Mouse (Mus musculus) c-Kit-negative CD71-positive TER-119-positive erythroid progenitor cells, embryonic 14.5 days (primary cell): ENCODE measurements around the gene Senp1.

ENCODE experiments used
- DNase-seq: peaks from one replicate; pipeline ENCODE4 v3.0.0-alpha.2; 2013; ENCODE audit warnings: low read depth, low spot score

Gene Senp1

DNA sequence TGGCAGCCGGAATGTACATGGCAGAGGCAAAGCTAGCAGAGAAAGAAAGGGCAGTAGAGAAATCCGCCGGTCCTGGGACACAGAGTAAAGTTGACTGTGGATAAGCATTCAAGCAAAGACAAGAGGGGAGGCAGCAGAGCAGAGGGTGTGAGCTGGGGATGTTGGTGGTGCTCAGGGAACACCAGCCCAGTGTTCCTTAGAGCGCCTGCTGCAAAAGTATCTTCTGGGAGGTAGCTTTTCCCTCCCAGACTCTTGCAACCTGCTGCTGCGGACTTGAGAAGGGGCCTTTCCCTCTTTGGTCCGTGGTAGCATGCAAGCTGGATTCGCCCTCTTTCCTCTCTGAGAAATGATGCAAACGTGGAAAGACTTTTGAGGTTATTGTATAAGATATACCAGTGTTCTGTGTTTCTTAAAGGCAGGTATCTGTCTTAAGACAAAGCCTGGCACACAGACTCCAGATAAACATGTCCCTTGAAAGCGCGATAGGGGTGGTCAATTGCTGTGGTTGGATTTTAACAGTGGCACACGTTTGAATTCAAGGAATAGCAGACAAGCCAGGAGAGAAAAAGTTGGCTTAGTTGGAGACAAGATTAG lies 14.3 kb upstream of the Senp1 start:
- DNase-seq: no peak

GRCm38 (mm10) chr15:98107230-98107629 lies 13.7 kb upstream of the Senp1 start:
- no peak for DNase-seq

GRCm38 (mm10) chr15:98106506-98106905 lies 13.0 kb upstream of the Senp1 start:
- DNase-seq: no peak

DNA sequence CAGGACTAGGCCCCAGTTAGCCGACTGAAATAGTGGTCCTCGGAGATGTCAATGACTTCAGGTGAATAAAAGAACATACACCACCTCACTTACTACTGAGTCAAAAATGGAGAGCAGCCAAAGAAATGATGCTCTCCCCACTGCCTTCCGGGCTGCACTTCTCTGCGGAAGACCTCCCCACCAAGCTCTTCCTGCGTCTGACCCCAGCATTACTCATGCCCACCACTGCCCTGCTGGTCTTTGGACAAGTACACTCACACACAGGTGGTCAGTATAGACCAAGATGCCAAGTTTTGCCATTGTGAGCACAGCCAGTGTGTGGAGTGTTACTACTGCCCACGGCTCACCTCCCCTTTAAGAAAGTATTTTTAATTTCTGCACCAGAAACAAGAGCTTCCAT lies 8.9 kb upstream of the Senp1 start:
- DNase-seq: no peak

DNA sequence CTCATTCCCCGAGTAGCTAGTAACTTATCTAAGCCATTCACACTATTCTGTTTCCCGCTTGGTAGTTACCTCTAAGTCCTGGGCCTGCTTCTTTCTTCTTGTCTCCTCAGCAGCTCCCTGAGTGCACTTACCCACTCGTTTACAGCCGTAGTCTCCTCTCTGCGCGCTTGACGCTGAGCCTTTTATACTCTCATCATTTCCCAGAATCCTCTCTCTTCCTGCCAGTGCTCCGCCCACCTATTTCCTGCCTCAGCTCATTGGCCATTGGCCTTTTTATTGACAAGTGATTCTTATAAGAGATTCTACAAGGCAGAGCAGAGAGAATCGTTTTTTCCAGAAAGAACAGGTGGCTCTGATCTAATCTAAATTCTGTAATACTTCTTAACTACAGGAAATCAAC lies 5.0 kb upstream of the Senp1 start:
- DNase-seq: no peak

DNA sequence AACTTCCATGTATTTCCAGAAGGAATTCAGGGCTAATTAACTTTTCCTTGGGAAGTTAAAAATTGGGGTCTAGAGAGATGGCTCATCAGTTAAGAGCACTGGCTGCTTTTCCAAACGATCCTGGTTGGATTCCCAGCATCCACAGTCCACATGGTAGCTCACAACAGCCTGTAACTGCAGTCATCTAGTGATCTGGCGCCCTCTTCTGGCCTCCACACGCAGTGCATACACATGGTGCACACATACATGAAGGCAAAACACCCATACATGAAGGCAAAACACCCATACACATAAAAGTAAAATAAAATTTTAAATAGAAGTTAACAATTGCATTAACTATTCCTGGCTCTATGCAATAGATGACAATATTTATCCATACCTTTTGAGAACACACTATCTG lies 3.4 kb upstream of the Senp1 start:
- DNase-seq: no peak

DNA sequence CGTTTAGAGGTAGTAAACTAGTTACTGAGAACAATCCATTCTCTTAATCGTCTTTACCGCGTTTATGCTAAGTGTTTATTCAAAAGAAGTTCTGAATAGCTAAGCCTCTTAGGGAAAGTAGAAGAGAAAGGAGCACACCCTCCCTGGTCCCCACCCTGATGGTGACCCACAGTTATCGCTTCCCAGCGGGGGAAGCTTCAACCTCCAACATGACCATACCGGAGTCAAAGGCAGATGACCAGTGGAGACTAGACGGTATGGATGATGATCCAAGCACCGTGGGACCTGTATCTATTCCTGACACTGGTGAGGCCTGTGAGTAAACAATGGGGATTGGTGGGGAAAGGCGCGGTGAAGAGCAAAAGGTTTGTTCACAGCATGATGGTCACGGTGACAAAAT lies 1.4 kb upstream of the Senp1 start:
- DNase-seq: no peak

GRCm38 (mm10) chr15:98092372-98093120 lies 998 bp downstream of the Senp1 start, which contains the start of gene Pfkm:
Pfkm (plus strand) TSS chr15:98092589.
- no peak for DNase-seq

DNA sequence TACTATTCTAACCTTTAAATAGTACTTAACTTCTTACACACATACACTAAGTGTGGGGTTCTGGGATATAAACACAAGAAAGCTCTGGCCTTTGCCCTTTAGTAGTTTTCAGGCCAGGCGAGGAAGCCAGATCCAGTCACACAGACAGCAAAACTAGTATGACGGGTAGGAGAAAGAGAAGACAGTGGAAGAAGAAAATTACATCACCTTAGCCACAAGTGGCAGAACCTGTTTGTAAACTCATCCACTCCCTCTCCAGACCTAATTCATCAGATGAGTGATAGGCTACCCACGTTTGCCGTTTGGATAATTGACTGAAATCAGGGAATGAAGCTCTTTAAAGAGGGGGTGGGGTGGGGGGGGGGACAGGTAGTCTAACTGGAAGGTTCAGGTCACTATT lies 1.7 kb downstream of the Senp1 start:
- DNase-seq: no peak

DNA sequence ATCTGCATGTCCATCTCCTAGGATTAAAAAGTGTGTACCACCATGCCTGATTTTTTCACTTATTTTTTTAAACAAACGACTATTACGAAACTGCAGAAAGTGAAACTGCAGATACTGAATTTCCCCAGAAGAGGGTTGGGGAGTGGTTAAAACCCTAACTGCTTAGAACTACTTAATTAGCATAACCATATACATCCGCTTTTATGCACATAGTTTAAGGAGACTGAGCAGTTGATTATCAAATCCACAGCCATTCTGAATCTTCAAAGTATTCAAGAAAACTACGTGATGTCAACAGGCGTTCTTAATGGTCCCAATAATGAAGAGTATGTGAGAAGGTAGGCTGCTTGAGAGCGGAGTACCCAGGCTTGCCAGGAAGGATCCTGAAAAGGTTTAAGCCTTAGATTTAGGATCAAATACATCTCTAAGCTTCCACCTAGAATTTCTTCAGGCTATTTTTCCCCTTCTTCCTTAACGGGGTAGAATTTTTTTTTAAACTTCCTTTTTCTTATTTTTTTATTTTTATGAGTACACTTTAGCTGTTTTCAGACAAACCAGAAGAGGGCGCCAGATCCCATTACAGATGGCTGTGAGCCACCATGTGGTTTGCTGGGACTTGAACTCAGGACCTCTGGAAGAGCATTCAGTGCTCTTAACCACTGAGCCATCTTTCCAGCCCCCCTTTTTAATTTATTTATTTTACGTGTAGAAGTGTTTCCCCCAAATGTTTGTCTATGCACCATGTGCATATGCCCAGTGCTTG lies 3.9 kb downstream of the Senp1 start:
- DNase-seq: peak; percentile 34

DNA sequence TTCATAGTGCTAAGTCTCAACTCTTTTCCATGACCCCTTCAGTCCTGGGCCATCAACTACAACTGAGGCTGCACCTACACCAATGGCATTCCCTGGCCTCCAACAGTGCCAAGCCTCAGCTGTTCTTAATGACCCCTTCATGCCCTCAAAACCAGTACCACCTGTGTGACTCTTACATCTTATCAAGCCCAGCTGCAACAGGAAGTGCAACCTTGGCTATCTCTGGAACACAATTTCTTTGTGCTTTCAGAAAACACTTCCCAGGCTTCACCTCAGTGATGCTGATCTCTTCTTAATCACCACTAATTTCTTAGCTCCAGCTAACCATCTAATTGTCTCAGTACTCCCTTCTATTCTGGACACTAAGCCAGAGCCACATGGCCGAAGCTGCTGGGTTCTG lies 4.7 kb downstream of the Senp1 start:
- no peak for DNase-seq

- DNase-seq: no peak
Observed at GRCm38 (mm10) chr15:98076901-98077300, 16.6 kb downstream of the Senp1 start.

GRCm38 (mm10) chr15:98075034-98075433 lies 18.5 kb downstream of the Senp1 start:
- no peak for DNase-seq

- no peak for DNase-seq
Observed at GRCm38 (mm10) chr15:98074521-98074920, 19.0 kb downstream of the Senp1 start.

- no peak for DNase-seq
Observed at GRCm38 (mm10) chr15:98070376-98070775, 23.2 kb downstream of the Senp1 start.

DNA sequence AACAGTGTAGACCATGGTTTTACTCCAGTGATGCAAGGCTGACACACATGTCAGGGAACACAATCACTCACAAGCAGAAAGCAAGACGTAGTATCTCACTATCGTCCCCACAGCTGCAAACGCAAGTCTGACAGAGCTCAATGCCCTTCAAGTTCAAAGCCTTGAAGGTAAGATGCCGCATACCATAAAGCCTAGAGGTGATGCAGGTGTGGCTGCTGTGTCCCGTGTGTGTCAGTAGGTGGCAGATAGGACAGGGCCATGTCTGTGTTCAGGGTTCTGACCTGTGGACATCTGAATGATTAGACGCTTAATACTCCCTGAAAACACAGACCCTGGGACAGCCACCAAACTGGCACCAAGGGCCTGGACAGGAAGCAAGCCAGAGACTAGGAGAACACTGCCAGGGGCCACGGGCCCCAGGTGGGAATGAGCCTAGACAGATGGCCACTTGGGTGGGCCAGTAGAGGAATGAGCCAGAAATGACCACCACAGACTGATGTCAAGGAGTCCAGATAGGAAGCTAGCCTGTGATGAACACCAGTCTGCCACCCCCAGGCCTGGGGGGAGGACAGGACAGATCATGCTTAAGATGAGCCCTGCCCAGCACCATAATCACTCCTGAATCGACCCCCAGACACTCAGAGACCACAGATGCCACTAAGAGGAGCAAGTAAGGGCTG lies 23.8 kb downstream of the Senp1 start:
- DNase-seq: no peak

DNA sequence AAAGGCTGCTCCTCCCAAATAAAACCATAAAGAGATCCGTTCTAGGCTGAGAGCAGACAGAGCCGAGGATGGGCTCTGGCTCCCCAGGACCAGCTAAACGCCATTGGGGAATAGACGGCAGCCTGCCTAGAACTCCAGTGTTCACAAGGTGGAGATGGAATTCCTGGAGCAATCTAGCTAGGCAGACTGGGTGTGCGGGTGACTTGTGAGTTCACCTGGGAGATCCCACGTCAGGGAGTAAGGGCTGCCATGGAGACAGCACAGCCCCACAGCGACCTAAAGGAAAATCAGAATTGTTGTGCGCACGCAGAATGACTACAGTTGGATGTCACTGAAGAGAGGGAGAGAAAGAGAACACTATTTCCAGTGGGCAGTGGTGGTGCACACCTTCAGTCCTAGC lies 25.0 kb downstream of the Senp1 start:
- DNase-seq: no peak

DNA sequence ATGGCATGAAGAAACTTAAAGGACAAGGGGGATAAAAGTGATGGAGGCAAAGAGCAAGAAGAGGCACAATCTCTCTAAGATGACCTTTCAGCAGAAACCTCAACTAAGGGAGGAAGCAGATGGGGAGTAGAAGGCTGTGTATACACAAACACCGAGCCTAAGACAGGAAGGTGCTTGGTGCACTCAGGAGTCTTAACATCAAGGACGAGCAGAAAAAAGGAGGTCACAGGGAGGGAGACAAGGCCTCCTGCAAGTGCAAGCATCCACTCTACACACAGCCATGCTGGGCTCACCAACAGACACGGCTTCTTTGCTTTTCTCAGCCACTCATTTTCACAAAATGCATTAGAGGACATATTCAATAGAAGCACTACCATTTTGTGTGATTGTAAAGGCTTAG lies 26.1 kb downstream of the Senp1 start:
- no peak for DNase-seq

- DNase-seq: no peak
Observed at GRCm38 (mm10) chr15:98066602-98067001, 26.9 kb downstream of the Senp1 start.

- no peak for DNase-seq
Observed at GRCm38 (mm10) chr15:98065881-98066280, 27.7 kb downstream of the Senp1 start.

- DNase-seq: no peak
Observed at GRCm38 (mm10) chr15:98055246-98055645, 38.3 kb downstream of the Senp1 start.

DNA sequence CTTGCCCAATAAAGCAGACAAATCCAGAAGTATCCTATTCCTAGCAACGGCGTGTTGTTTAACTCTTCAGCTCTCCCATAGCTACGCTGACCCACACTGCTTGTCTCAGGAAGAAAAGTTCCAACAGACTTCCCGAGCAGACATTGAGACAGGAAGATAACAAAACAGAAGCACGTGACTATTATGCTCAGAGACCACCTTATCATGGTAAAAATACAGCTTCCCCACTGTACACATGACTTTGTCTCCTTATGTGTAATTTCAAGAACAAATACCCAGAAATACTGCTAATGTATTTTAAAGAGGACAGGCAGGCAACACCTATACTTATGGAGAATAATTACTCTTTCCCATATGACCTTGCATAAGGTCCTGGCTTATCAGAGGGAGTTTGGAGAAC lies 41.9 kb downstream of the Senp1 start:
- DNase-seq: no peak
